Mouse (Mus musculus) 3T3-L1 (cell line): ENCODE measurements around the gene Fggy.

Source experiments
- DNase-seq: peaks from one replicate; pipeline ENCODE4 v3.0.0-alpha.2; 2015; ENCODE audit warnings: low read depth, low spot score

Fggy gene

GRCm38 (mm10) chr4:95899926-95900712, 342.8 kb downstream of the Fggy start:
- no peak for DNase-seq

GRCm38 (mm10) chr4:95900815-95901214, 343.5 kb downstream of the Fggy start:
- DNase-seq: peak; percentile 55

GRCm38 (mm10) chr4:95906141-95906540, 348.8 kb downstream of the Fggy start:
- peak; percentile 56 for DNase-seq

DNA sequence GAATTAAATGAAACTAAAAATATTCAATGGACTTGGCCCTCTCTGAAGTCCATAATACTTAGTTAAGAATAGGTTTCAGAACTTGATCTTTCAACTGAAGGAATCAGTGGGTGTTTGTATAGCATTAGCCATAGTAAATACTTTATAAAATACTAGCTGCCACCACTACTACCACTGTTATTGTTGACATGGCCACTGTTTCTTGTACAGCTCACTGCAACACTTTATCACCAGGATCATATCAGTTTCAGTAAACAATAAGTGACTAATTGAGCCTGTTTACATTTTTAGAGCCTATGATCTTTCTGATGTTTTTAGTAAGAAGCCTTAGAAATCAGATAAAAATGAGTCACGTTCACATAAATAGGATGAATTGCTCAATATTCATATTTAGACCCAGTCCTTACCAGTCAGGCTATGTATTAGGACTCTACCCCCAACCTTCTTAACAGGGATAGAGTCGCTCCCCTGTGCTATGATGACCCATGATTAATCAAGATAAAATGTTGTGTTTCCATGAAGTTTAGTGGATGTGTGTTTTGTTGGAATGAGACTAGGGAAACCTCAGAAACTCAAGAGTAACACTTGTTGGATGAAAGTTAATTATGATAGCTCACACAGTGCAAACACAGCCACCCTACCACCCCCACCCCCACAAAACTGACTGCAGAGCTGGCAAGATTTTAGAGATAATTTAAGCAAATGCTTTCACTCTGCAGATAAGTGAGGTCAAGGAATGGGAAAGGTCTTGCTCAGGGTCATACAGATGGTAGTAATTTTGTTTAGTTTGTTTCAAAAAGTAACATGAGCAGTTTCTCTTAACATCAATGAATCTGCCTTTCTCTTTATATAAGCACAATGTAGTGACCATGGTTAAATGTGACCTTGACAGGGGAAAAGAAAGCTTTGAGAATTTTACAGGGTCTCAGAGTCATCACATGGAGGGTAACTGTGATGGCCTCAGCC, 352.7 kb downstream of the Fggy start:
- peak; percentile 40 for DNase-seq

DNA sequence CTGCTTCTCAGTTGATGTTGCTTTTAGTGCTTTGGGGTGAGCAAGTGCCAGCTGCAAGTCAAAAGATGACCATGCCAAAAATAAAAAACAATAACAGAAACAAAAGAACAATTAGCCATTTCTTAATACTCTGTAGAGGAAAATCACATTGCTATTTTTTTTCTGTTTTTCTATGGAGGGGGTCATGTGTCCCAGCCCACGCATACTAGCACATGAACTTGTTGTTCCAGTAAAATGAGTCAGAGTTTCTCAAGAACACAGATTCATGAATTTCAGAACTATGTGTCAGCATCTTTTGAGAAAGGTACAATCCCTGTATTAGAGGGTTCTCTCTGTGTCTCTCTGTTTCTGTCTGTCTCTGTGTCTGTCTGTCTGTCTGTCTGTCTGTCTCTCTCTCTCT, 355.7 kb downstream of the Fggy start:
- DNase-seq: peak; percentile 78

- DNase-seq: peak; percentile 36
Measured at GRCm38 (mm10) chr4:95915628-95916579, 358.6 kb downstream of the Fggy start.

DNA sequence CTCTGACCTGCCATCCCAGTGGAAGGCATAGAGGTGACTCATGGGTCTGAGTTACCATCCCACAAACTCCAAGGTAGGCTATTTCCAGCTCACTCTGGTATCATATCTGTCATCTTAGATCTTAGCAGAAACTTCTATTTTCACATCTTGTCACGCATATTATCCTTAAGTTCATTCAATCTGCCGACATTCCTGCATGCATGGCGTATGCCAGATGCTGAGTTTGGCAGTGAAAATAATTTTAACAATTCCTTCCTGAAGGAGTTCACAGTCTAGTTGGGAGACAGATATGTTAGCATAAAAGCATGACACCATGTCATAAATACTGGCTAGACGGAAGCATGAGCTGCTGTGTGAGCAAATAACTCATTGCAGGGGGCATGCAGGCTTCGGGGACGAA, 360.4 kb downstream of the Fggy start:
- peak; percentile 54 for DNase-seq

DNA sequence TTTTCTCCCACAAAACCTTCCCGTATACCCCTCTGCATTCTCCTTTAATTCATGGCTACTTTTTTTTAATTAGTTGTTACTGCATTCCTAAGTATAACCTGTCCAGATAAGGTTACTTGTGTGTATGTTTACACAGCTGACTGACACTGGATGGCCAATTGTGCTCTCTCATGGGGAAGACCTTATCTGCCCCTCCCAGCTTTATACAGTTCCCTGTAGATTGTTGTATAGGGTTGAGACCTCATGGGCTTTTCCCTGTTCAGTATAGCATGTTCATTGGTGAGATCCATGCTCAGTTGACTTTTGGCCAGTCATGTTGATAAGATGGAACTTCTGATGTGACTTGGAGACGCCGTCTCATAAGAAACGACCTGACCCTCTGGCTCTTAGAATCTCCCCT, 363.1 kb downstream of the Fggy start:
- DNase-seq: no peak

GRCm38 (mm10) chr4:95924210-95925184, 367.2 kb downstream of the Fggy start:
- peak; percentile 85 for DNase-seq

DNA sequence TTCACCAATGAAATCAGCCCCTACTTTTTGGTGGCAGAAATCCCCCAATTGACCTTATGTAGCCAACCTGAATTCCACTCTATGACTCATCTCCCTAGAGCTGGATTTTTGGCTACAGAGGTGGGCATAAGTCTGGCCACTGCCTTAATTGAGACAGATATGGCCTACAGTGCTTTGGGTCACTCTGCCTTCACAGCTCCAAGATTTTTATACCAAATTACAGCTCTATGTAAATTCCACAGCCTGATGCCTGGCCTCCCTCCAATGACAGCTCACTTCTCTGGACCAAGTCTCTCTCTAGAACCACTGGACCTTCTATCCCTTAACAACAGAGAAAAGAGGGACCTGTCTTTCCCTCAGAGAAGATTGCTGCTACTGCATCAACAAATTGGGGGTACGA, 371.5 kb downstream of the Fggy start:
- peak; percentile 66 for DNase-seq

DNA sequence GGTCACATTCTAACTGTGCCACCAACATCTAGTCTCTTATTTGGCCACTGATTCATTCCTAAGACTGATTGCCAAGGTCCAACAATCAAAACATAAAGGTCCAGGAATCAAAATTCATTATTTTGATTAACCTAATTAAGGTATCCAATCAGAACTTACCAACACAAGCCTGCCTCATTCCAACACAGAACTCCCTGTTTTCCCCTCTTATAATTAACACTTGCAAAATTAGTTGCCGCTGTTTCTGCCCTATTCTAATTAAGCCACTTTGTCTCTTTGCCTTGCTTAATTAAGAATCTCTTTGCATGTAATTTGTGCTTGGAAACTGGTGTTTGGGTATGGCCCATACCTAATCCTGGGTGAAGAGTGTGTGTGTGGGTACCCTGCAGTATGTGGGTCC, 372.6 kb downstream of the Fggy start:
- no peak for DNase-seq

DNA sequence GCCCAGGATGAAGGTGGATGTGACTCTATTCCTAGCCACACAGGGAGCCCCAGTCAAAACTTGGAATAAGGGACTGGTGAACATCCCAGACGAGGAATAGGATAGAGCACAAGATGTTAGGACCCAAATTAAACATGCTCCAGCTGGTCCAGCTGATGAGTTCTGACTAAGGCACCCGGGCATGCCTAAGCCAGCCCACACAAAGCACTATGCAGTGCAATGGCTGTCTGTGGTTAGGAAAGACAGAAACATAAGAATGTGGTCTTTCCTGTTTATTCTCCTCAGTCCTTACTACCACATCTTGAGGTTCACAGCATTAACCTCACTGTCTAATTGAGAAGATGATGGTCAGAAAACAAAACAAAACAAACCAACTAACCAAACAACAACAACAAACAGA, 374.0 kb downstream of the Fggy start:
- DNase-seq: peak; percentile 66

DNA sequence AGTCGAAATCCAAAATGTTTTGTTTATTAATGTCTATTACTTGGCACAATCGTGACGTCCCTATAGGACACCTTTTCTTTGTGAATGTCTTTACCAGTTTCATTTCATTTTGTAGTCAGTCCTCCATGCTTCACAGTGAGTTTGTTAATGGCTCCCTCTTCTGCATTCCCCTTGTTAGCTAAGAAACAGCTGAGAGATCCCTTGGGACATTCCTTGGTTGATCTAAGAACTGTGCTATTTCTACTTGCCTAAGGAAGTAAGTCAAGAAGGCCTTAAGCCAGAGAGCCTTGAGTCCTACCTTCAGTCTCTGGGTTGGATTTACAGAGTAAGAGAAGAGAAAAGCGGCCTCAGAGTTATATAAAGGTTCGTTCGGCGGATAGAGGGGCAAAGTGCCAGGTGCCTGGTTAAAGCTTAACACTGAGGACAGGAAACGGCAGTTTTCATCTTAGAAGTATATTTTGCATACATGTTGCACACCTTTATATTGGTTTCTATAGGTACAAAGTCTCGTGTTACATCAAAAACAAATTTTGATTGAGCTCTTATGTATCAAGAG, 376.6 kb downstream of the Fggy start:
- peak; percentile 63 for DNase-seq

DNA sequence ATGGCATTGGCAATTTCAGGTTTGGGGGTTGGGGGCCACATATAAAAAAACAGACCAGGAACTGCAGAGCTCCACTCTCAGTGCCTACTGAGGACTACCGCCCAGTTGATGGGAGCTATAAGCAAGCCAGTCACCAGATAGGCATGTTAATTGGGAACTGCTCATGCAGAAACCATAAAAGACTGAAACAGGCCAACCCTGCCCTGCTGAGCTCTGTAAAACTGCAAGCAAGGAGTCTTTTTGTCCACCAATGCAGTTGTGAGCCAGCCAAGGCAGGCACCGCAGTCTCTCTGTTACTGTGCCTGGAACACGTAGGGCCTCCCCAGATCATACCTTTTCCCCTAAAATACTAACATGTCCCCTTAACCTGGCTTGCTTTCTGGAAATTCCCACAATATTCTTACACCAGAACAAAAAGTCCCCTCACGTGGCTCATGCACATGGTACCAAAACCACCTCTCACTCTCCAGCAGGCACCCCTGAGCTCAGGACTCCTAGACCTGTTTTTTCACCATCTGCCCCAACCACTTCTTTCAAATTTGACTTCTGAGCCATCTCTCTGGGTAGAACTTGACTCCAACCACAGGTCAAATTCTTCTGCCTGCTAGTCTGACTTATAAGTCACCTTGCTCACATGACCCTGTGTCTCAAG, 377.2 kb downstream of the Fggy start:
- peak; percentile 56 for DNase-seq

- DNase-seq: no peak
Measured at GRCm38 (mm10) chr4:95938701-95939100, 381.4 kb downstream of the Fggy start.

DNA sequence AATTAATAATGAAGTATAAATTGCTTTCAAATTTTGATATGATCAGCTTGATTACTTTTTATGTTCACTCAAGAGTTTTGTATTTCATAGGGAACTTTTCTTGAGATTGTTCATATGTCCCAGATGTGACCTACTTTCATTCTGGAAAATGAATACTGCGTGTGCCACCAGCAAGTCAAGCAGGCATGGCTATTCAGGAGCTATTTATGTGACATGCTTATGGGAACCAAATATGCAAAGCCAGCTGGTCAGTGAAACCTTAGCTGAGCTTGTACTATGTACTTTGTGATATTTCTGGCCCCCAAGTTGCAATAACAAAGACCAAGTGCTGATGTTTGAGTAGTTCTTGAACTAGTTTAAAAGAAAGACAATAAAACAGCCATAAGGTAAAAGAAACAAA, 390.6 kb downstream of the Fggy start:
- DNase-seq: no peak

- no peak for DNase-seq
Measured at GRCm38 (mm10) chr4:95953328-95953727, 396.0 kb downstream of the Fggy start.

GRCm38 (mm10) chr4:95966928-95967724, 409.8 kb downstream of the Fggy start, which contains the start of gene Hook1:
TSS of gene Hook1 (plus strand) at chr4:95967240.
- no peak for DNase-seq
